Mouse (Mus musculus): Measurements from ENCODE around the gene Kcnab1.

- TF ChIP-seq CTCF (IDR thresholded peaks at IDR 0.05; ENCODE audit: borderline replicate concordance, insufficient read depth, low read depth, low read length) = no peak
- no peak for TF ChIP-seq POLR2A (IDR thresholded peaks at IDR 0.05; ENCODE audit: borderline replicate concordance, insufficient read depth, low read length)
Observed at GRCm38 (mm10) chr3:65134931-65135330, 25.7 kb downstream of the Kcnab1 start.
